Mouse (Mus musculus) left cerebral cortex, postnatal 25 days (tissue): ENCODE results near the gene Mif4gd. TPM values are rescaled to one million over a fixed set of nuclear protein-coding genes. Genes with fewer than 3 reads are reported as not detected.
"Not testable (repeated sequence)": the region's sequence is repeated elsewhere in the genome, so short reads cannot be mapped to it uniquely, and the experiment has no call there.

Experiments used
- DNase-seq, 2 experiments: peaks; one replicate each; pipeline ENCODE4 v3.0.0; 2022; ENCODE audit warnings: low spot score in 2 of 2, mixed read lengths in 1 of 2
- intact Hi-C: fragments of 180-260 bp; cut with DNase I; formaldehyde crosslinking; loops from one replicate; pipeline ENCODE4 v1.15.1; 2025
- total RNA-seq, 2 experiments: library from RNA; stranded (reverse); gene quantifications; 2 replicates each; pipeline ENCODE4 v1.2.3; 2021

Gene Mif4gd
- total RNA-seq = 10 to 100 TPM; 17.6 to 19.4 TPM

- intact Hi-C loops = no loop called here
Observed at GRCm38 (mm10) chr11:115612410-115613137, at the start of gene Mif4gd. TSS of gene Mif4gd (minus strand) at chr11:115612969.

GRCm38 (mm10) chr11:115660376-115660775 lies 47.6 kb upstream of the Mif4gd start:
- intact Hi-C loops = loop anchor here (2.0 kb wide), 1 partner anchor 14 kb away; no protein-coding TSS in a partner anchor
- DNase-seq = peak; percentile 42 to 89

More at GRCm38 (mm10) chr11:115612410-115613137, at the start of gene Mif4gd:
- peak; percentile 68 to 75 for DNase-seq

- intact Hi-C loops = no loop called here
Observed at GRCm38 (mm10) chr11:115658521-115658920, 45.8 kb upstream of the Mif4gd start.

GRCm38 (mm10) chr11:115654128-115654527 lies 41.4 kb upstream of the Mif4gd start:
- intact Hi-C loops = no loop called here

More at GRCm38 (mm10) chr11:115658521-115658920, 45.8 kb upstream of the Mif4gd start:
- peak; percentile 44 to 84 for DNase-seq

GRCm38 (mm10) chr11:115653194-115653593 lies 40.4 kb upstream of the Mif4gd start:
- DNase-seq = peak; percentile 53 to 87
- intact Hi-C loops = no loop called here

More at GRCm38 (mm10) chr11:115654128-115654527, 41.4 kb upstream of the Mif4gd start:
- DNase-seq = no peak

- DNase-seq = no peak
- intact Hi-C loops = no loop called here
Observed at GRCm38 (mm10) chr11:115651680-115652079, 38.9 kb upstream of the Mif4gd start.

GRCm38 (mm10) chr11:115649706-115650105 lies 36.9 kb upstream of the Mif4gd start:
- DNase-seq = peak; percentile 53 to 82
- intact Hi-C loops = loop anchor here (2.0 to 5.0 kb wide), 2 partner anchors 59 to 163 kb away; partner anchors contain the start of genes Caskin2, Grb2 and Tsen54

- intact Hi-C loops = loop anchor here (1.0 to 5.0 kb wide), 2 partner anchors 67 to 165 kb away; partner anchors contain the start of genes Caskin2 and Tsen54
- peak; percentile 67 to 80 for DNase-seq
Observed at GRCm38 (mm10) chr11:115647459-115647858, 34.7 kb upstream of the Mif4gd start.

GRCm38 (mm10) chr11:115646439-115646838 lies 33.7 kb upstream of the Mif4gd start:
- DNase-seq = no peak
- intact Hi-C loops = loop anchor here (5.0 kb wide), 1 partner anchor 166 kb away; the partner anchor contains the start of genes Caskin2 and Tsen54

GRCm38 (mm10) chr11:115645498-115645897 lies 32.7 kb upstream of the Mif4gd start:
- DNase-seq = not testable (repeated sequence)
- intact Hi-C loops = loop anchor here (5.0 kb wide), 1 partner anchor 167 kb away; the partner anchor contains the start of genes Caskin2 and Tsen54

- intact Hi-C loops = no loop called here
- no peak for DNase-seq
Observed at GRCm38 (mm10) chr11:115644308-115644707, 31.5 kb upstream of the Mif4gd start.

GRCm38 (mm10) chr11:115643265-115643664 lies 30.5 kb upstream of the Mif4gd start:
- no peak for DNase-seq
- intact Hi-C loops = no loop called here

- intact Hi-C loops = no loop called here
- DNase-seq = no peak
Observed at GRCm38 (mm10) chr11:115642705-115643104, 29.9 kb upstream of the Mif4gd start.

- intact Hi-C loops = no loop called here
Observed at GRCm38 (mm10) chr11:115641664-115642036, 28.9 kb upstream of the Mif4gd start.

GRCm38 (mm10) chr11:115640978-115641663 lies 28.4 kb upstream of the Mif4gd start:
- peak in 1 of 2 experiments; percentile 52 for DNase-seq
- intact Hi-C loops = no loop called here

More at GRCm38 (mm10) chr11:115641664-115642036, 28.9 kb upstream of the Mif4gd start:
- DNase-seq = no peak

GRCm38 (mm10) chr11:115640311-115640828 lies 27.6 kb upstream of the Mif4gd start:
- no peak for DNase-seq
- intact Hi-C loops = no loop called here

- intact Hi-C loops = no loop called here
- no peak for DNase-seq
Observed at GRCm38 (mm10) chr11:115639540-115639939, 26.8 kb upstream of the Mif4gd start.

- no peak for DNase-seq
- intact Hi-C loops = no loop called here
Observed at GRCm38 (mm10) chr11:115638498-115639409, 26.0 kb upstream of the Mif4gd start.

GRCm38 (mm10) chr11:115636960-115637359 lies 24.2 kb upstream of the Mif4gd start:
- intact Hi-C loops = no loop called here
- no peak for DNase-seq
